Mouse (Mus musculus): Measurements from ENCODE around the gene Mllt6. TPM values are rescaled to one million over a fixed set of nuclear protein-coding genes. Genes with fewer than 3 reads are reported as not detected.

Mllt6 gene
- total and polyA plus RNA-seq, 3 experiments = 17.2 to 17.6 TPM; not detected in 1

DNA sequence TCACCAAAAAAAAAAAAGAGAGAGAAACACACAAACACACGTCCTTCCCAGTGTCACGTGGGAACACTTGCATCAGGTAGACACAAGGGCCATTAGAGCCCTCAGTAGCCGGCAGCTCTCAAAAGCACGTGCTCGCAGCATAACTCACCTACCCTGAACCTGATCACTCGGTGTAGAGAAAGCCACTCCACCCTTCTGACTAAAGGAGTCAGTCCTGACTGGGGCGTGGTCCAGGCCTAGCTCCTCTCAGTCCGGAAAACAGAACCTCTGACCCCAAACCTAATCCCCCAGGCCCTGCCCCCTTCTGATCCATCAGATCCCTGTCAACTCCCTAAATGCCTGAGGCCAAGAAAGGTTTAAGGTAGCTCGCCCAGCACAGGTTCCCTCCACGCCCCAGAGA, 36.4 kb upstream of the Mllt6 start:
- no peaks in the 10 kb centered on the region for H3K9me3 ChIP-seq (replicated peaks; ENCODE audit: insufficient read depth, low read length)
- H3K4me1 ChIP-seq (ENCODE audit: control insufficient read depth in 1 of 2, insufficient read depth in 2 of 2, low read length in 2 of 2) = peaks cover 0 to 2% of the 10 kb centered on the region in 2 experiments; a peak in 1 of 4 replicates
- H3K9ac ChIP-seq (ENCODE audit: control insufficient read depth, low read depth, low read length, poor library complexity, severe bottlenecking) = no peak overlapping the region
- no peak overlapping the region for H3K4me3 ChIP-seq (ENCODE audit: control insufficient read depth in 1 of 2, insufficient read depth in 1 of 2, low read depth in 2 of 2, low read length in 2 of 2)
- no peaks in the 10 kb centered on the region; a peak in 1 of 4 replicates for H3K27me3 ChIP-seq (ENCODE audit: control insufficient read depth in 1 of 2, insufficient read depth in 2 of 2, low read length in 2 of 2)
- no peak for TF ChIP-seq EP300 (IDR thresholded peaks at IDR 0.05; ENCODE audit: low read depth in 1 of 2, low read length in 2 of 2)
- no peak for TF ChIP-seq NRF1 (IDR thresholded peaks at IDR 0.05; ENCODE audit: insufficient read depth, low read depth, low read length, poor library complexity, severe bottlenecking)
- TF ChIP-seq RCOR1 (IDR thresholded peaks at IDR 0.05; ENCODE audit: low read depth, low read length) = no peak
- TF ChIP-seq MAX (IDR thresholded peaks at IDR 0.05; ENCODE audit: low read length) = no peak
- TF ChIP-seq ZKSCAN1 (IDR thresholded peaks at IDR 0.05; ENCODE audit: low read depth, low read length) = no peak
- TF ChIP-seq POLR2A (IDR thresholded peaks at IDR 0.05; ENCODE audit: control insufficient read depth in 1 of 2, insufficient read depth in 1 of 2, low read depth in 1 of 2, low read length in 2 of 2, poor library complexity in 1 of 2) = no peak
- no peak for TF ChIP-seq USF1 (IDR thresholded peaks at IDR 0.05; ENCODE audit: low read depth, low read length)
- H3K36me3 ChIP-seq (ENCODE audit: control insufficient read depth in 1 of 2, insufficient read depth in 2 of 2, low read length in 2 of 2) = 0 out of 4 replicates have a peak, but pooled peaks cover 0 to 2% of the 10 kb centered on the region in 2 experiments
- no peak overlapping the region for H3K27ac ChIP-seq (ENCODE audit: control insufficient read depth, low read depth, low read length)
- no peaks in the 10 kb centered on the region for H3K79me2 ChIP-seq (ENCODE audit: control insufficient read depth, insufficient read depth, low read length, poor library complexity)
- DNase-seq (ENCODE audit: low read depth, low spot score) = no peak

DNA sequence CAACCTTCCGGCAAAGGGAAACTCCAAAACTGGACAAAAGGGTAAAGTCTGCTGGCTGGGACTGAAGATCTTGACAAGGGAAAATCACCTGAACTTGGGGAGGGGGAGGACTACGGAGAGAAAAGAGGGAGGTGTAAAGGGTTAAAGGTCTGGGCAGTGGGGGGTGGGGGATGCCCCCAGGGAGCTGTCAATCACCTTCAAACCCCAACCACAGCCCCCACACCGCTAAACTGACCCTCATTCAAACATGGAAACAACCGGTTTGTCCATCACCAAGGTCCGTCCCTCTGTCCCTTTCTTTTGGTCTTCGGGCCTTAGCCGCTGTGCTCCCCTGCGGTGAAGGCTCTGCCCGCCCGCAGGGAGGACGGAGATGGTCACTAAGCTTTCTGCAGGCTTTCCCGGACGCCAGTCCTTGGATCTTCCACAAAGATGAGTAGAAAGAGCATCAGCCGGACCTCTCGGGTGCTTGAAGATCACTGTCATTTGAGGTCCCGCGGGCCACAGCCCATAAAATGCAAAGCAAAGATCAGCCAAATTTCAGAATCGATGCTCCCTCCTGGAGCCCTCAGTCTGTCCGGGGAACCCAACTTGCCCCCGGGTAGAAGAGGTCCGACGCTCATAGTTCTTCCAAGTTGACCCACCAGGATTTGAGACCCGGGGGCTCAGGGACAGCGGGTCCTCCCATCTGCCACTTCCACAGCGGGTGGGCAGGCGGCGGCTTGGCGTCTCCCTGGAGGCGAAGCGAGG, 35.5 kb upstream of the Mllt6 start:
- Histone ChIP-seq H3K36me3 (ENCODE audit: control insufficient read depth in 1 of 2, insufficient read depth in 2 of 2, low read length in 2 of 2) (0 out of 4 replicates have a peak, but pooled peaks cover 0 to 2% of the 10 kb centered on the region in 2 experiments), H3K9me3 (replicated peaks; ENCODE audit: insufficient read depth, low read length) (no peaks in the 10 kb centered on the region), H3K27me3 (ENCODE audit: control insufficient read depth in 1 of 2, insufficient read depth in 2 of 2, low read length in 2 of 2) (no peaks in the 10 kb centered on the region; a peak in 1 of 4 replicates), H3K4me1 (ENCODE audit: control insufficient read depth in 1 of 2, insufficient read depth in 2 of 2, low read length in 2 of 2) (peaks cover 0 to 3% of the 10 kb centered on the region in 2 experiments; a peak in 1 of 4 replicates), H3K4me3 (ENCODE audit: control insufficient read depth in 1 of 2, insufficient read depth in 1 of 2, low read depth in 2 of 2, low read length in 2 of 2) (no peak overlapping the region), H3K79me2 (ENCODE audit: control insufficient read depth, insufficient read depth, low read length, poor library complexity) (no peaks in the 10 kb centered on the region), H3K9ac (ENCODE audit: control insufficient read depth, low read depth, low read length, poor library complexity, severe bottlenecking) (no peak overlapping the region), H3K27ac (ENCODE audit: control insufficient read depth, low read depth, low read length) (no peak overlapping the region)
- TF ChIP-seq CHD2 (IDR thresholded peaks at IDR 0.05; ENCODE audit: low read length) (no peak), POLR2AphosphoS2 (IDR thresholded peaks at IDR 0.05; ENCODE audit: low read length) (no peak), ZKSCAN1 (IDR thresholded peaks at IDR 0.05; ENCODE audit: low read depth, low read length) (no peak), MAX (IDR thresholded peaks at IDR 0.05; ENCODE audit: low read length) (no peak), POLR2A (IDR thresholded peaks at IDR 0.05; ENCODE audit: control insufficient read depth in 1 of 2, insufficient read depth in 1 of 2, low read depth in 1 of 2, low read length in 2 of 2, poor library complexity in 1 of 2) (no peak)
- DNase-seq (ENCODE audit: low read depth, low spot score) = no peak

DNA sequence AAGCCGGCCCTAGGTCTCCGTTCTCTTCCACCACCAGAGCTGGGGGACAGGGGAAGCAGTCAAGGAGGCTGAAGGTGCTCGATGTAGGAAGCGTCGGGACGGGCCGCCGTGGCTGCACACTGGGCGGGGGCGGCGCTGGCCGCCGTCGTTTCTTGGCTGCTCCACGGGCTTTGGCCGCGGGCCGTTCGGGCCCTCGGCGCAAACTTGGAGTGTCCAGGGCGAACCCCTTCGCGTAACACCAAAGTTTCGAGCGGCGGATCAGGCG, 35.0 kb upstream of the Mllt6 start:
- H3K36me3 ChIP-seq (ENCODE audit: control insufficient read depth in 1 of 2, insufficient read depth in 2 of 2, low read length in 2 of 2) = 0 out of 4 replicates have a peak, but pooled peaks cover 0 to 2% of the 10 kb centered on the region in 2 experiments
- H3K9me3 ChIP-seq (replicated peaks; ENCODE audit: insufficient read depth, low read length) = no peaks in the 10 kb centered on the region
- H3K4me1 ChIP-seq (ENCODE audit: control insufficient read depth in 1 of 2, insufficient read depth in 2 of 2, low read length in 2 of 2) = peaks cover 0 to 3% of the 10 kb centered on the region in 2 experiments; a peak in 1 of 4 replicates
- no peak overlapping the region for H3K9ac ChIP-seq (ENCODE audit: control insufficient read depth, low read depth, low read length, poor library complexity, severe bottlenecking)
- no peak overlapping the region for H3K27ac ChIP-seq (ENCODE audit: control insufficient read depth, low read depth, low read length)
- H3K27me3 ChIP-seq (ENCODE audit: control insufficient read depth in 1 of 2, insufficient read depth in 2 of 2, low read length in 2 of 2) = no peaks in the 10 kb centered on the region; a peak in 1 of 4 replicates
- H3K79me2 ChIP-seq (ENCODE audit: control insufficient read depth, insufficient read depth, low read length, poor library complexity) = no peaks in the 10 kb centered on the region
- H3K4me3 ChIP-seq (ENCODE audit: control insufficient read depth in 1 of 2, insufficient read depth in 1 of 2, low read depth in 2 of 2, low read length in 2 of 2) = no peak overlapping the region
- no peak for DNase-seq (ENCODE audit: low read depth, low spot score)
- TF ChIP-seq KAT2A (conservative IDR thresholded peaks at IDR 0.05; ENCODE audit: low read depth, low read length) = no peak
- no peak for TF ChIP-seq MAX (IDR thresholded peaks at IDR 0.05; ENCODE audit: low read length)
- no peak for TF ChIP-seq MAZ (IDR thresholded peaks at IDR 0.05; ENCODE audit: low read depth, low read length)
- no peak for TF ChIP-seq GABPA (IDR thresholded peaks at IDR 0.05; ENCODE audit: low read depth, low read length)
- TF ChIP-seq CTCF (IDR thresholded peaks at IDR 0.05 in 2 of 3, conservative IDR thresholded peaks at IDR 0.05 in 1 of 3; ENCODE audit: control insufficient read depth in 1 of 3, insufficient read depth in 1 of 3, low read depth in 2 of 3, low read length in 3 of 3, poor library complexity in 1 of 3, severe bottlenecking in 1 of 3) = no peak
- no peak for TF ChIP-seq ZMIZ1 (IDR thresholded peaks at IDR 0.05; ENCODE audit: low read depth, low read length)
- no peak for TF ChIP-seq EP300 (IDR thresholded peaks at IDR 0.05; ENCODE audit: low read depth in 1 of 2, low read length in 2 of 2)
- TF ChIP-seq NRF1 (IDR thresholded peaks at IDR 0.05; ENCODE audit: insufficient read depth, low read depth, low read length, poor library complexity, severe bottlenecking) = no peak
- TF ChIP-seq ELF1 (IDR thresholded peaks at IDR 0.05; ENCODE audit: low read depth, low read length) = no peak
- TF ChIP-seq E2F4 (IDR thresholded peaks at IDR 0.05; ENCODE audit: borderline replicate concordance, low read depth, low read length) = no peak
- no peak for TF ChIP-seq USF1 (IDR thresholded peaks at IDR 0.05; ENCODE audit: low read depth, low read length)
- TF ChIP-seq POLR2AphosphoS2 (IDR thresholded peaks at IDR 0.05; ENCODE audit: low read length) = no peak
- TF ChIP-seq POLR2A (IDR thresholded peaks at IDR 0.05; ENCODE audit: control insufficient read depth in 1 of 2, insufficient read depth in 1 of 2, low read depth in 1 of 2, low read length in 2 of 2, poor library complexity in 1 of 2) = no peak
- no peak for TF ChIP-seq RCOR1 (IDR thresholded peaks at IDR 0.05; ENCODE audit: low read depth, low read length)
- TF ChIP-seq TAL1 (IDR thresholded peaks at IDR 0.05; ENCODE audit: low read length) = no peak
- TF ChIP-seq GATA1 (IDR thresholded peaks at IDR 0.05; ENCODE audit: low read depth, low read length) = no peak
- TF ChIP-seq NELFE (IDR thresholded peaks at IDR 0.05; ENCODE audit: low read depth, low read length) = no peak
- TF ChIP-seq ETS1 (IDR thresholded peaks at IDR 0.05; ENCODE audit: low read depth, low read length) = no peak
- TF ChIP-seq BHLHE40 (IDR thresholded peaks at IDR 0.05; ENCODE audit: borderline replicate concordance, low read depth, low read length) = no peak
- no peak for TF ChIP-seq MXI1 (IDR thresholded peaks at IDR 0.05; ENCODE audit: low read depth, low read length)

Measured in MEL (cell line).